In the genomic region with DNA sequence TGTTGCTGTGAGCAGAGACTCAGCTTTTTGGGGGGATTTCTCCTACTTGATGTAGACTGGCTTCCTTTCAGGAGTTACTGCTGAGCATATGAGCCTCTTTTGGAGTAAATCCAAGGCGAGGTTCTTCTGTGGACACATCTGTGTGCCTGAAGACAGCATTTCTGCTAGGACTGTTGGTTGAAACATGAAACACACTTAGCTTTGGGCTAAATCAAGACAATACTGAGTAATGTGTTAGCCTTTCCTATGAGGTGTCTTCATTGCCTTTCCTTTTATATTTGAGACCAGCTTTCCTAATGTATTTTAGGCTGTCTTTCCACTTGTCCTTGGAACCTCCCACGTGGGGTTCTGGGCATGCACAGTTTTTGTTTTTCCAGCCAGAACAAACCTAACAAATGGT, we compare ENCODE assay signal across 28 mouse cellular contexts. TPM values are rescaled to one million over a fixed set of nuclear protein-coding genes. Genes with fewer than 3 reads are reported as not detected.
A peak's percentile ranks its signal among the peaks of the same experiment; 100 is the strongest.
DNase-seq lines count a peak whose midpoint lies in the region; ATAC-seq and TF ChIP-seq lines count a peak whose summit lies in the region.
"Had no signal": no experiment of that assay in that cellular context is flagged by ENCODE, and none has a peak within 500 bp of the region (broad histone marks: within the 10 kb centered on the region; RNA-seq: fewer than 3 reads in every experiment).

No protein-coding gene starts in this region.

- no peak for ATAC-seq in forebrain, embryonic 13.5 days
- no peak for ATAC-seq in kidney, postnatal 0 days (replicated peaks; ENCODE audit: low FRiP score, low read depth)
- ATAC-seq: forebrain, embryonic 16.5 days; hindbrain, embryonic 16.5 days; intestine, embryonic 15.5 days; Patski had no signal

- no peak overlapping the region for H3K9ac ChIP-seq in forebrain, embryonic 13.5 days
- H3K9ac ChIP-seq in kidney, postnatal 0 days (ENCODE audit: low read depth, low read length): no peak overlapping the region
- H3K9ac ChIP-seq: embryonic facial prominence, embryonic 13.5 days; heart, embryonic 12.5 days; heart, embryonic 15.5 days; hindbrain, embryonic 13.5 days; intestine, embryonic 15.5 days had no signal

- H3K27ac ChIP-seq in forebrain, embryonic 13.5 days: peak overlapping the region; percentile 12; the same call in 1 of the 2 replicates
- no peak overlapping the region for H3K27ac ChIP-seq in forebrain, embryonic 10.5 days
- 0 out of 2 replicates have a peak overlapping the region, but pooled peaks have one; percentile 19 for H3K27ac ChIP-seq in kidney, postnatal 0 days
- H3K27ac ChIP-seq: embryonic facial prominence, embryonic 13.5 days; heart, embryonic 15.5 days; hindbrain, embryonic 10.5 days; hindbrain, embryonic 13.5 days; intestine, embryonic 15.5 days had no signal

- no peak for DNase-seq in forebrain, embryonic 10.5 days (ENCODE audit: extremely low spot score, low spot score)
- DNase-seq in kidney, postnatal 0 days (ENCODE audit: low spot score): no peak
- no peak for DNase-seq in kidney, postnatal 10 days
- DNase-seq in brain, adult 2 months (ENCODE audit: low read depth, low spot score): peak; percentile 48
- no peak for DNase-seq in layer of hippocampus, adult 9-10 months (ENCODE audit: low spot score)
- DNase-seq: adrenal gland, postnatal 10 days; adrenal gland, postnatal 36 days; B cell, adult 2 months; cerebellum, adult 11 months; cerebellum, adult 2 months; cerebellum, adult 9-11 months; cerebellum, postnatal 25 days; gastrocnemius, postnatal 25 days; heart, adult 18-20 months; heart, postnatal 10 days; heart, postnatal 36 days had no signal

- H3K4me2 ChIP-seq in forebrain, embryonic 13.5 days: no peak overlapping the region
- no peak overlapping the region for H3K4me2 ChIP-seq in kidney, postnatal 0 days (ENCODE audit: low read length)
- H3K4me2 ChIP-seq: embryonic facial prominence, embryonic 13.5 days; heart, embryonic 12.5 days; heart, embryonic 15.5 days; hindbrain, embryonic 13.5 days; intestine, embryonic 15.5 days had no signal

- 89% methylated on average over 2 of the region's 2 CpGs for WGBS in forebrain, embryonic 13.5 days
- 81% methylated on average over 2 of the region's 2 CpGs for WGBS in forebrain, embryonic 10.5 days
- 70% methylated on average over 2 of the region's 2 CpGs for WGBS in kidney, postnatal 0 days

- no peaks in the 10 kb centered on the region for H3K27me3 ChIP-seq in forebrain, embryonic 13.5 days
- no peaks in the 10 kb centered on the region for H3K27me3 ChIP-seq in forebrain, embryonic 10.5 days (ENCODE audit: poor library complexity, severe bottlenecking)
- H3K27me3 ChIP-seq in kidney, postnatal 0 days (ENCODE audit: insufficient read depth, low read length): no peaks in the 10 kb centered on the region
- H3K27me3 ChIP-seq: CH12.LX; embryonic facial prominence, embryonic 13.5 days; heart, embryonic 12.5 days; heart, embryonic 15.5 days; hindbrain, embryonic 13.5 days; intestine, embryonic 15.5 days; Patski had no signal

- no peaks in the 10 kb centered on the region for H3K4me1 ChIP-seq in forebrain, embryonic 13.5 days
- no peaks in the 10 kb centered on the region for H3K4me1 ChIP-seq in forebrain, embryonic 10.5 days
- H3K4me1 ChIP-seq in kidney, postnatal 0 days (replicated peaks; ENCODE audit: insufficient read depth, low read length): no peaks in the 10 kb centered on the region
- H3K4me1 ChIP-seq: embryonic facial prominence, embryonic 13.5 days; heart, embryonic 15.5 days; hindbrain, embryonic 10.5 days; intestine, embryonic 15.5 days had no signal

- H3K4me3 ChIP-seq in forebrain, embryonic 13.5 days: no peak overlapping the region
- H3K4me3 ChIP-seq in forebrain, embryonic 10.5 days: no peak overlapping the region
- no peak overlapping the region for H3K4me3 ChIP-seq in kidney, postnatal 0 days (replicated peaks; ENCODE audit: low read depth, low read length)
- H3K4me3 ChIP-seq: embryonic facial prominence, embryonic 13.5 days; heart, embryonic 12.5 days; heart, embryonic 15.5 days; hindbrain, embryonic 10.5 days; hindbrain, embryonic 13.5 days; intestine, embryonic 15.5 days had no signal

- no peak for TF ChIP-seq CTCF in kidney, postnatal 0 days (IDR thresholded peaks at IDR 0.05; ENCODE audit: low read depth)

- no peaks in the 10 kb centered on the region for H3K9me3 ChIP-seq in forebrain, embryonic 13.5 days (replicated peaks)
- H3K9me3 ChIP-seq in forebrain, embryonic 10.5 days: no peaks in the 10 kb centered on the region
- H3K9me3 ChIP-seq in kidney, postnatal 0 days (replicated peaks; ENCODE audit: low read length): no peaks in the 10 kb centered on the region
- H3K9me3 ChIP-seq: embryonic facial prominence, embryonic 13.5 days; G1E; heart, embryonic 12.5 days; heart, embryonic 15.5 days; hindbrain, embryonic 10.5 days; hindbrain, embryonic 13.5 days; intestine, embryonic 15.5 days had no signal

- peaks cover 43% of the 10 kb centered on the region for H3K36me3 ChIP-seq in forebrain, embryonic 13.5 days (ENCODE audit: poor library complexity, severe bottlenecking)
- peaks cover 57% of the 10 kb centered on the region for H3K36me3 ChIP-seq in forebrain, embryonic 10.5 days (replicated peaks)
- H3K36me3 ChIP-seq in kidney, postnatal 0 days (ENCODE audit: insufficient read depth, low read length): peaks cover 16% of the 10 kb centered on the region; the same call in 1 of the 2 replicates

RNA-seq across cellular contexts. Expression of a gene that starts 39.1 kb away (rescaled TPM):
- polyA plus RNA-seq in forebrain, embryonic 13.5 days (2015; fragmentation: Nextera tagmentation; extraction: Ambion mirVana): 73.2 and 74.6 TPM in 2 replicates
- 74.6 and 82.1 TPM in 2 replicates for polyA plus RNA-seq in forebrain, embryonic 10.5 days (2016; fragmentation: Nextera tagmentation; extraction: Ambion mirVana)
- 87.7 and 93.9 TPM in 2 replicates for polyA plus RNA-seq in kidney, postnatal 0 days (2015; fragmentation: Nextera tagmentation; extraction: Ambion mirVana)

RNA-seq across cellular contexts. Expression of a gene that starts 50.4 kb away (rescaled TPM):
- 24.2 and 28.7 TPM in 2 replicates for polyA plus RNA-seq in forebrain, embryonic 13.5 days (2015; fragmentation: Nextera tagmentation; extraction: Ambion mirVana)
- polyA plus RNA-seq in forebrain, embryonic 10.5 days (2016; fragmentation: Nextera tagmentation; extraction: Ambion mirVana): 34.3 and 36.9 TPM in 2 replicates
- 18.1 and 19.5 TPM in 2 replicates for polyA plus RNA-seq in kidney, postnatal 0 days (2015; fragmentation: Nextera tagmentation; extraction: Ambion mirVana)
